Mouse (Mus musculus) R1 (cell line): Measurements from ENCODE around the gene Ttll12.

ENCODE experiments used
- DNase-seq: peaks from one replicate; pipeline ENCODE4 v3.0.0-alpha.2; 2018; ENCODE audit warnings: low read depth, low spot score

The Ttll12 gene

DNA sequence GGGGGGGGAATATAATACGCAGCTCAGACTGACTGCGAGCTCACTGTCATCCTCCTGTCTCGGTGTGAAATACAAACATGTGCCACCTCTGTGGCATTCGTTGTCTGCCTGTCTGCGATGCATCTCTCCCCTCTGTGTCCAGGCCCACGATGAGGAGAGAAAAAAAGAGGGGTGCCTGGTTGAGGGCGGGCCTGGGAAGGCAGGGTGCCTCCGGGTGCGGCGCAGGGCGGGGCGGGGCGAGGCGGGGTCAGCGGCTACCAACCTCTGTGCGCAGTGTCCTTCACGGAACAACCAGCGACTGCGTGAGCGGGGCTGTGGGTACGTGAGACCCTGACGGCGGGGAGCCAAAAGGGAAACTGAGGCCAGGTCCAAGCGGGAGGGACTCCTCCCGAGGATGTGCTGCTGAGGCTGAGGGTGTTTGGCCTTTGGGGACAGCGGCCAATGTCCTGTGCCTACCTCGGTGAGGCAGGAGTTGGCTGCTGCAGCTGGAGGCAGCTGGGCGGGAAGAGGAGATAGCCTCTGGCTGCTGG is 31.6 kb downstream of the Ttll12 start, which contains the start of the genes Tspo and Mcat:
TSS of gene Tspo (plus strand) at position 266 of the 530 bp plus-strand sequence.
TSS of gene Mcat (minus strand) at position 461 of the 530 bp plus-strand sequence.
- DNase-seq = no peak

DNA sequence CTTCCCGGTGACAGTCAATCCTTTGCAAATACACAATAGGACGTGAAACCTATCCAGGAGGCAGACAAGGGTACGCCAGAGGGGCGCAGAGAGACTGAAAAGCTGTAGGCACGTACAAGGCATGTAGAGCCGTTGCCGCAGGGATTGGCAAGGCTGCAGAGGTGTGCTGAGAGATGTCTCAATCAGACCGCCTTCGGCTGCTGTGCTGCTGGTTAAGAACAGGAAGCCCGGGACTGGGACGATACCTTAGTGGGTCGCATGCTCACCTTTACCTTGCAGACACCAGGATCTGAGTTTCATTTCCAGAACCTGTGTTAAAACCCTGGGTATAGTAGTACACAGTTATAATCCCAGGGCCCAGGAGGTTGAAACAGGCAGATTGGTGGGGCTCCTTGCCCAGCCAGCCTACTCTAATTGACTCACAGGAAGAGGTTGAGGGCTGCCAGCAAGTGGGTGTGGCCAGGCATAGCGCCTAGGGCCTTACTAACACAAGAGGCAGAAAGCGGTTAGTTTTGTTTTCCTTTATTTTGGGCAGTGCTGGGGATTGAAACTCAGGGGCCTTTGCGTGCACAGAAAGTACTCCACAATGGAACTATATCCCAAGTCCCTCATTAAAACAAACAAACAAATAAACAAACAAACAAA is 32.2 kb downstream of the Ttll12 start:
- DNase-seq = peak; percentile 74

DNA sequence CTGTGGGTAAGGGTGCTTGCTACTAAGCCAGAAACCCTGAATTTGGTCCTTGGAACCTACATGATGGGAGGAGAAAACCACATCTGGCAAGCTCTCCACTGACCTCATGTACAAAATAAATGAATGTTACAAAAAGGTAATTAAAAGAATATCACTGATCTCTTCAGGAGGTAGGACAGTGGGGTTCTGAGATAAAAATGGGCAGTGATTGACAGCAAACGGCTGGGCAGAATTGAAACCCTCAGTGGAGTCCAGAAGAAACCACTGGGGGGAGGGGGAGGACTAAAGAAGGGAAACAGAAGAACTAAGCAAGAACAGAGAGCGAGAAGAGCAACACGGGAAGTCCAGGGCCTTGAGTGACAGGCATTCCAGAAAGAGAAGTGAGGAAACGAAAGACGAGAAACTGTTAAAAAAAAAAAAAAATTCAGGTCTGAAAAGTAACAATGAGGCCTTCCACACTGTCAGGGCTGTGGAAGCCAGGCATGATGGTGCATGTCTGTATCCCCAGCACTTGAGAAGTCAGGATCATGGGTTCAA is 33.9 kb downstream of the Ttll12 start:
- no peak for DNase-seq

DNA sequence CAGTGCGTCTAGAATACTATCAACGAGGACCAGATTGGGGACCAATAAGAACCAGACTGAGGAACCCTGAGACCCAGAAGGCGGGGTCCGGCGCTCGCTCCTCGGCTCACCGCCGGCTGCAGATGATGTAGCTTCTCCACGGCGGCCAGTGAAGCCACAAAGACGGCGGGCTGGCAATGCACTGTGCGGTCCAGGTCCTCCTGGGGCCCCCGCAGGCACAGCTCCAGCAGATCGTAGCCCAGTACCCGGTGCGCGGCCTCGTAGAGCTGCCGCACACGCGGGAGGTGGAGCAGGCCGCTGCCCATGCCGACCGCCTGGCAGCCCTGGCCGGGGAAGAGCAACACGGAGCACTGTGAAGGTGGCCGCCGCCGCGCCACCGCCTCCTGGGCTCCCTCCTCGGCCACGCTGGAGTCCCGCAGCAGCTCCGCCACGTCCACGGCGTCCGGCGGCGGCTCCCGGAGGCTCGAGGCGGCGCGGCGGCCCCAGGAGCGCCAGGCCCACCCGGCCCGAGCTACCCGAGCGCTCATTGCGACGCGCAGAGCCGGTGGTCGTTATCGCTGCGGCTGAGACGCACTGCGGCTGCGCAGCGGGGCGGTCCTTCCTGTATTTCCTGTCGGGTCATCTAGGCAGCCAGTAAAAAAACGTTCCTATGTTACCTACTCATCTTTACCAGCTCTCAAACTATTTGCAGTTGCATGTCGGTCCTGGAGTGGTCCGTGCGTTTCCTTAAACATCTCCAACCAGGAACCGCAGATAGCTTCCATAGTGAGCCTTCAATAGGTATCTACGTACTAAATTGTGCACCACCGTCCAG is 39.6 kb downstream of the Ttll12 start:
- DNase-seq = peak; percentile 88

DNA sequence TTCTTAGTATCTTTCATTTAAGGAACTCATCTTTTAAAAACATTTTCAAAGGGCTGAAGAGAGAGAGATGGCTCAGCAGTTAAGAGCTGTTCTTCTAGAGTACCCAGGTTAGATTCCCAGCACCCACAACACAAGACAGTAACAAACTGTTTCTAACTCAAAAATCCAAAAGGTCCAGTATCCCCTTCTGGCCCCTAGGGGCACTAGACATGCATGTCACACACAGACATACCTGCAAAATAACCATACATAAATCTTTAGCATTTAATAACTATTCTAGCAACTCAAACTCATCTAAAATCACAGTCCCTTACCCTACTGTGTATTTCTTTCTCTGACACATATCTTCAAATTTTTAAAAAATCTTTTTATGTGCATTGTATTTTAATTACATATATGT is 41.1 kb downstream of the Ttll12 start:
- DNase-seq = peak; percentile 42

DNA sequence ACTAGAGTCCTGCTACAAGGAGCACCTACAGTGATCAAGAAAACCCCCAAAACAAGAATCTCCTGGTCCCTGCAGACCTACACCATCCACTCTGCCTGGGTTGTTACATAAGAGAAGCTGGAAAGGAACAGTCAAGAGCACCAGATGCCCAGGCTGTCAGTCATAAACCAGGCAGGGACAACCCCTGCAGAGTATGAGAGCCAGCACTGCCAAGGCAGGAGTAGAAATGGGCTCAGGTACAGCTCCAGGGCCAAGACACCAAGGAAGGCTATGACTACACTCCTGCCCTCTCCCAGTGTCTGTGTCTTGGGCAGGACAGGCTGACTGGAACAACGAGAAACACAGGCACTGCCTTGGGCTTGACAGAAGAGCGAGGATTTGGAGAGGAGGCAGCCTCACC is 44.8 kb downstream of the Ttll12 start:
- DNase-seq = no peak

DNA sequence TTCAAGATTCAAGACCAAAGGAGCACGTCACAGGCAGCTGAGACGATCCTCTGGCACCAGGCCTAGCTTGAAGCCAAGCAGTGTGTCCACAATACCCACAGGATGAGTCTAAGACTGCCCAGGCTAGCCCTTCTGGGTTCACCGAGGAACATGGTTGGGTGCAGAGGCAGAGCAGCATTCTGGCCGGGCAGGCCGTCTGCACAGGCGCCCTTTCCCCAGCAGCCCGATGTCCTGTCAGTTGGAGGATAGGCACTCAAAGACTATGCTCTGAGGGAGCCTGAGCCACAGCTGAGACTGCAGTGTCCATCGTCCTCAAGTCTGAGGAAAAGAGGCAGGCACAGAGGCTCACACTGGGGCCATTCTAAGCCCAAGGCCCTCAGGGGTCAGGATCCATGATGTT is 47.8 kb downstream of the Ttll12 start:
- no peak for DNase-seq

DNA sequence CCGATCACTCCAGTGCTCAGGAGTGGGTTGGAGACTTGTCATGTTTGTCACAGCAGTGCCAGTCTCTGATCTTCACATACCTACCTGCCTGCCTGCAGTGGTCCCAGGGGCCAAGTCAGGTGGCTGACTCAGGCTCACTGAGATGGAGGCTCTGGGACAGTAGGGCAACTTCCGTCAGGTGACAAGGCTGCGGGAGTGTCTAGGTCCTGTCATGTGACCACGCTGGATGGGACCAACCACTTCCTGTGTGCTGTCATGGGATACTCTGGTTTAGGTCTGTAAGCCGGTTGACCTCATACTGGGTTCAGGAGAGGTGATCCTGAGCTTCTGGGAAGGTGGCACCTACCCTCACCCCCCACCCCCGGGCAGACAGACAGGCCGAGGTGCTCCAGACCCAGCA is 48.9 kb downstream of the Ttll12 start:
- no peak for DNase-seq

DNA sequence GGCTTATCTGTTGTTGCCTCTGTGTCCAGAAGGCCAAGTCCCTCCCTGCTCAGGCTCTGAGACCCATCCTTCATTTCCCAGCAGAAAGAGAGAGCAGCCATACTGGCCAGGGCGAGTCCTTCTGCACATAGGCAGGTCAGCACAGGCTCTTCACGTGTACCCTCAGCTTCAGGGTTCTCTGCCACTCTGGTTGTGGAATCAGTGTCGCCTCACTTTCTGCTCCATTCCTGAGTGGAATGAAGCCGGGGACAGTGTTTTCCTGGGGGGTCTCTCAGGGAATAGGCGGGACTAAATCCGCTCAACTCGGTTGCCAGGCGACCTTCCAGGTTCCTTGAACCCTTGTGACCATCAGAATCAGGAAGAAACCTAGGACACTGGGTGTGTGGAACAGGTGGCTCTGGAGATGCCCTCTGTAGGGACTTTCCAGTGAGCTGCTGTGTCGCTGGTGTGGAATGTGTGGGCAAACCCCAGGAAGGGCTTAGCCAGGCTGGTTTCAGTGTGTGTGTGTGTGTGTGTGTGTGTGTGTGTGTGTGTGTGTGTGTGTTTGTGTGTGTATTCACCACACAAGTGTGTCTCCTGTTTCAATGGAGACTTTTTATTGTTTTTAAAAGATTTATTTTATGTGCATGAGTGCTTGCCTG is 53.2 kb downstream of the Ttll12 start:
- DNase-seq = no peak

DNA sequence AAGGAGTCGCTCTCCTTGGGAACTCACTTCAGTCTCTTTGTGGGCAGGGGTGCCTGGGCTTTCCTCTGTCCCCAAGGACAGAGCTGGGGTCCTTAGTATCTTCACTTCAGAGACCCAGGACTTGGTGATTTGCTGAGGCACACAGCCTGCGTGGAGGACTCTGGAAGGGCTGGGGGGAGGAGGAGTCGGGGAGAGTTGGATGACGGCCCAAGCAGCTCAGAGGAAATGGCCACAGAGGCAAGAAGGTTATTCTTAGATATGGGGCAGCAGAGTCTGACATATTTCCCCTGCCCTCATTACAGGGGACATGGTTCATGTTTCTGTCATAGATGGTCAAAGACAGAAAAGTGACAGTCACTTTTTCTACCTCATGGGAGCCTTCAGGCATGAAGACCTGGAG is 55.1 kb downstream of the Ttll12 start:
- DNase-seq = no peak

DNA sequence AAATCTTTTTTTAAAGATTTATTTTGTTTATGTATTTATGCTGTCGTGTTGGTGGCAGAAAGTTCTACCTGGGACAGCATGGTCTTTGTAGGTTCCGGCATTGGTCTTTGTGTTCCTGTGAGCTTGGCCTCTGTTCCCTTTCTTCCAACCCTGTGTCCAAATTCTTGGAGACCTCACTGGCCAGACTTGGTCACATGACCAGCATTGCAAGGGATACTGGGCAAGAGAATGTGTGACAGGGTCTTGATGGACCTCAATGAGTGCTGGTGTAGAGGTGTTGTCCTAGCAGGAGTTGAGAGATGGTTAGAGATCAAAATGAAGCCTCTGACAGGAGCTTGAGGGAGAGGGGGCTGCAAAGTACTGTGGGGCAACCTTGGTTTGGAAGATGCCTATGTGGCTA is 56.1 kb downstream of the Ttll12 start:
- no peak for DNase-seq

DNA sequence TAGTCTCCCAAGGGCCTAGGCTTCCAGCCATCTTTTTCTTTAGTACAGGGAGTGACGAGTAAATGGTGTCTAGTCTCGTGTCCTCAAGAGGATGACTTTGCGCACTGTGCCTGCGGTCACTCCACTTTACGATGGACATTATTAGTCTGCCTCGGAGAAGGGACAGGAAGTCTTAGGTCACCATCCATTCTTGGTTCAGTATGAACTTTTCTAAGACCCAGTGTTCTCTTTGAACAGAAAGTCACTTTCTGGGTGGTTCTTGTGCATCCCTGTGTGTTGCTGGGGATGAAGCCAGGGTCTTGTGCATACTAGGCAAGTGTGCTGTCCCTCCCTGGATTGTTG is 59.1 kb downstream of the Ttll12 start:
- no peak for DNase-seq

DNA sequence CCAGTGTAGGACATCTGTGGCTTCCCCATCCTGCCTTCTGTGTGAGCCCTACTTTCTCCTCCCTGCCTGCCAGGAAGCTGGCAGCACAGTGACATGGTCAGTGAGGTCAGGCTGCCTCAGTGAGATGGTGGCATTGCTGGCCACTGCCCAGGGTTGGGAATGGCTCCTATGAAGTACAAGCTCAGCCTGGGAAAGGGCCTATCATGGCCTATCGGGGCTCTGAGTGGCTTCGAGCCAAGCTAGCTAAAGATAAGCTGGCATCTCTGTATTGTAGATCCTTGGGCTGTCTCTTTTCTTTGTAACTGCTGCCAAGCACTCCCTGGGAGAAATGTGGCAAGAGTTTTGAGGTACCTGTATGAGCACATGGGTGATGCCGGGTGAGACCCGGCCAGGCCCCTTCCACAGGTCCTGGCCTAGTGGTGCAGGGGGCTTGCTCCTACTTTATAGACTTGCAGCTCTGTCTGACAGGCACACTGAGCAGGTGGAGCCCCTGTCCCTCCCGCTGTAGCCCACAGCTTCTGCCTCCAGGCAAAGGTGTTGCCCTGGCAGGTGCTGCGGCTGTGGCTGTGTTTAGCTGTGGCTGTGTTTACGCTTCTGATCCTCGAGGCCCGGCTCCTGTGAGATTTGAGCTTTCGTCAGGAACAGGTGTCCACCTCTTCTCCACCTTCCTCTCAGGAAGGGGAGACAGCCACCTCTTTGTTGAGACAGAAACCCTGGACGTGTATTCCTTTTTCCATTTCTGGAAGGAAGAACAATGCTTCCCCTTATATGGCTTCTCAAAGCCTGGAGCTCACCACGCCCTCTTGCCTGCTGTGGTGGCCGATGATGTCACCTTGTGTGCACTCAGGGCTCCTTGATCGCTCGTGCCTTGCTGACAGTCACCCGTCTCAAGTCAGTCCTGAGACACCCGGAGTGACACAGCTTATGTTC is 59.7 kb downstream of the Ttll12 start:
- DNase-seq = peak; percentile 45

DNA sequence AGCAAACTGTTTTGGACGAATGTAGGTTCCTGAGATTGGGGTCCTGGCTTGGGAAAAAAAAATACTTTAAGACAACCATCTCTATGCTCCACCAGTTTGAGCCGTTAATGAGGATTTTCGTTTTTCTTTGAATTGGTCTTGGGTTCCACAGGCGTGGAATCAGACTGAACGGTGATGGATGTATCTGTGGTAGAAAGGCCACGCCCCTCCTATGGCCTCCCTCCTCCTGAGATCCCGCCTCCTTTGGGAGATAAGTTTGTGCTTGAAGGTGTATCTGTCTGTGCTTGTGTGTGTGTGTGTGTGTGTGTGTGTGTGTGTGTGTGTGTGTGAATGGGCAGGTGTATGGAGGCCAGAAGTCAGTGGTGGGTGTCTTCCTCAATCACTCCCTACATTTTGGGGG is 62.4 kb downstream of the Ttll12 start:
- DNase-seq = peak; percentile 69

DNA sequence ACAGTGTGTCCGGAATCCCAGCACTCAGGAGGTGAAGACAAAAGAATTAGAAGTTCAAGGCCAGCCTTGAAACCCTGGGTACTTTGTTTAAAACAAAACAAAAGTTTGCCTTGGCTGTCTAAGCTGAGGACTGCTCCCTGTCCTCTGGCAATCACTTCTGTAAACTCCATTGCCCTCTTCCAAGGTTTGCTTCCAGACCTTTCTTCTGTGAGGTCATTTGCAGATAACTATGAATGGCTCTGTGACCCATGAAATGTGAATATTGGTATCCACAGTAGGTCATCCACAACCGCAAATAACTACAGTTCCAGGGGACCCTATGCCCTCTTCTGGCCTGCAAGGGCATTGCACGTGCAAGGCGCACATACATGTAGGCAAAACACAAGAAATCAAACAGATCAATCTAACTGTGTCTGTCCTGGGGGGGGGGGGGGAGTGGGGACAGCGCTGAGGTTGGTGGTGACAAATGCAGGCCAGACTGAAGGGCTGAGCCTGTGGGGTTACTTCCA is 62.9 kb downstream of the Ttll12 start:
- peak; percentile 64 for DNase-seq

DNA sequence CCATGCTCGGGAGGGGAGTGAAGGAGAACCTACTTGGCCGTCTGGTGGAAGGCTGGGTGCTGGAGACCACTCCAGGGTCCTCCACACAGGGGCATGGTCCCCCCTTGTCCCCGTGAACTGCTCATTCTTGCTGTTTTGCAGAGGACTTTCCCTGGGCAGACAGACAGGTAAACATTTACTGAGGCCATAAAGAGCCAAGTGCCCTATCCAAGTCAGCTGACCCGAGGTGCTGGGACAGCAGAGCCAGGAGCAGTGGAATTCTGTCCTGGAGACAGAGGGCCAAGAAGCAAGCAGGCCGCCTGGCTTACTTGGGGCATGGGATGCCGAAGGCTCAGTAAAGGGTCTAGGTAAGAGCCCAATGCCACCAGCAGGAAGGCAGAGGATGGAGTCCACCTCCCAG is 64.3 kb downstream of the Ttll12 start:
- no peak for DNase-seq

DNA sequence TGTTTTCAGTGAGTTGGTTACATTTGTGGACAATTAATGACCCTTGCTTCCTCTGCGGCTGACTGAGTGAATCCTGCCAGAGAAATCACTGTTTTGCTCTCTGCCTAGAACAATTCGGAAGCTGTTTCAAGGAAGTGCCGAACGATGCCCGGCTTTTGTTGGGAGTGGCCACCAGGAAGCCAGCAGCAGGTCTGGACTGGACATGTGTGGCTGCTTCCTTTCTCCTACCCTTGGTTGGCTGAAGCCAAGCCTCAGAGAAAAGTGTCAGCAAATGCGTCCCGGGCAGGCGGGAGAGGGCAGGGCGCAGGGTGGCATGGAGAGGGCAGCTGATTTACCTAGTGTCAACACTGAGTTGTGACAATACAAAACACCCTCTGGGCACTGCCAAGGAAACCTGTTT is 64.7 kb downstream of the Ttll12 start:
- DNase-seq = no peak

DNA sequence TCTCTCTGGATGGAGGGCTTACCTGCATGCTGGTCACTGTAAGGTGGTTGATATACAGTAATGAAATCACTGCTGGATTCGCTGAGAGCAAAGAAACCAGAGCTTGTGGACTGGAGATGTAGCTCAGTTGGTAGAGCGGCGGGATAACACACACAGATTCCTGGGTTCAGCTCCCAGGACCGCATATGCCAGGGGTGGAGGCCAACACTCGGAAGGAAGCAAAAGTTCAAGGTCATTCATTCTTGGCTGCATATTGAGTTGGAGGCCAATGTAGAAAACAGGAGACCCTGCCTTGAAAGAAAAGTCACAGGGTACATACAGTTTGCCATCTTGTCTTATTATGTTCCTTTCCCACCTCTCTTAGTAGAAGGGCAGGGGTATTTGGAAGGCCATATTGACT is 65.2 kb downstream of the Ttll12 start:
- DNase-seq = peak; percentile 35

DNA sequence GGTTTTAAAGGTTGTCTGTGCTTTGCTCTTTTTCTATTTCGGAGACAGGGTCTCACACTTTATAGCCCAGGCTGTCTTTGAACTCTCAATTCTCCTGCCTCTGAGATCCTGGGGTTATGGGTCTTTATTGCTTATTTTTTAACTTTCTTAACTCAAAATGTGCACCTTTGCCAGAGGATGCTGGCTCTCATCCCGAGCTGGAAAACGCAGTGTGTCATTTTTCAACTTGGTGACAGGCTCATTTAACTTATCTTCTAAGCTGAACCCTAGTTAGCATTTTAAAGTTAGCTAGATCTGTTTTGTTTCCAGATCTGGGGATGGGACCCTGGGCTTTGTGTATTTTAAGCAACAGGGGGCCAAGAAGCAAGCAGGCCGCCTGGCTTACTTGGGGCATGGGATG is 66.1 kb downstream of the Ttll12 start:
- no peak for DNase-seq

DNA sequence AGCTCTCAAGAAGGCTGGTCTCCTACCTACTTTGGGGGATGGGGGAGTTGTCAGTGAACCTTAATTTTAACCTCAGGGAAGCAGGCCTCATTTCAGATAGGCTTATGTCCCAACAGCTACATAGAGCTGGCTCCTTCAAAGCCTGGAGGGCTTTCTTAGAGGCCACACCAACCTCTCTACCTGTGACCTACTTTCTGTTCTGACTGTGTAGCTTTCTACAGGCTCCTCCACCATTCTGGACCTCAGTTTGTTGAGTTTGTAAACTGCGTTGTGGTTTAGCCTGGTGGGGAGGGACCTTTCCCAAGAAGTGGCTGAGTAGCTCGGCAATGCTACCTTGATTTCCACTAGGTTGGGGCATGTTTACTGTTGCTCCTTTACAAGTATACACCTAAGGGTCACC is 67.2 kb downstream of the Ttll12 start:
- DNase-seq = no peak

DNA sequence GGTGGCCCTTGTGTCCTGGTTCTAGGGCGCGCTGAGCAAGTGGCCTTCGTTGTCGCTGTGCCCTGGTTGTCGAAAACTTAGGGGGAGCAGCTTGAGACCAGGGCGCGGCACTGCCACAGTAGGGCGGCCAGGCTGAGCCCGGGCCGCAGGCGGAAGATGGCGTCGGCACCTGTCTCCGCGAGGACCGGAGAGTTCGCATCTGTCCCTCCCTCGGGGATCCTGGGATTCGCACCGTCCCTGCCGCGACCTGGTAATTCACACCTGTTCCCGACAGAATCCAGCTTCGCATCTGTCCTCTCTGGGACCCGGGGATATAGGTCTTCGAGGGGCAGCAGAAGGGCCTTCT is 67.9 kb downstream of the Ttll12 start:
- DNase-seq = no peak
